Mouse (Mus musculus) forebrain, embryonic 15.5 days (tissue): ENCODE measurements around the gene Magoh. TPM values are rescaled to one million over a fixed set of nuclear protein-coding genes. Genes with fewer than 3 reads are reported as not detected.
A peak's percentile ranks its signal among the peaks of the same experiment; 100 is the strongest.

Experiments used
- ATAC-seq: fragments of 200-750 bp; cut with Nextera tagmentation; replicated peaks from 2 replicates; pipeline ENCODE4 v1.8.0; 2017; ENCODE audit warnings: mild to moderate bottlenecking, moderate TSS enrichment, moderate library complexity
- H3K27ac ChIP-seq: fragments of 300-500 bp; sonication (generic); replicated peaks from 2 replicates; pipeline ENCODE4 v1.5.1; 2015; ENCODE audit warnings: mild to moderate bottlenecking, inconsistent platforms
- H3K27me3 ChIP-seq: fragments of 300-500 bp; sonication (generic); 2 replicates; pipeline ENCODE4 v1.6.1; 2015; ENCODE audit warnings: inconsistent platforms
- H3K36me3 ChIP-seq: fragments of 300-500 bp; sonication (generic); 2 replicates; pipeline ENCODE4 v1.6.1; 2015; ENCODE audit warnings: mild to moderate bottlenecking, inconsistent platforms
- H3K4me1 ChIP-seq: fragments of 300-500 bp; sonication (generic); 2 replicates; pipeline ENCODE4 v1.6.1; 2015; ENCODE audit warnings: inconsistent platforms
- H3K4me2 ChIP-seq: fragments of 300-500 bp; sonication (generic); replicated peaks from 2 replicates; pipeline ENCODE4 v1.6.1; 2015; ENCODE audit warnings: mild to moderate bottlenecking, inconsistent platforms
- H3K4me3 ChIP-seq: fragments of 300-500 bp; sonication (generic); 2 replicates; pipeline ENCODE4 v1.5.1; 2015; ENCODE audit warnings: mild to moderate bottlenecking, inconsistent platforms
- H3K9ac ChIP-seq: fragments of 300-500 bp; sonication (generic); replicated peaks from 2 replicates; pipeline ENCODE4 v1.6.1; 2015; ENCODE audit warnings: mild to moderate bottlenecking, inconsistent platforms
- H3K9me3 ChIP-seq: fragments of 300-500 bp; sonication (generic); 2 replicates; pipeline ENCODE4 v1.6.1; 2016; ENCODE audit warnings: inconsistent platforms
- WGBS: fragments of 180-500 bp; shearing (Covaris S2); methylation state at CpG from one replicate; pipeline ENCODE4 v1.1.7; 2015; ENCODE audit warnings: mixed read lengths; 5-methylcytosine and 5-hydroxymethylcytosine counted together
- polyA plus RNA-seq: library from polyadenylated mRNA; unstranded; fragments of >200 nt; fragmentation: Nextera tagmentation; extraction: Ambion mirVana; gene quantifications from 2 replicates; pipeline ENCODE4 v1.2.1, GENCODE M21; 2015

Gene Magoh
- polyA plus RNA-seq, 1 experiment from 2014 or later, result 141 TPM

GRCm38 (mm10) chr4:107892663-107893062, 13.1 kb downstream of the Magoh start:
- Histone ChIP-seq H3K4me1 (peaks cover 13% of the 10 kb centered on the region), H3K9me3 (no peaks in the 10 kb centered on the region), H3K27ac (no peak overlapping the region), H3K36me3 (peaks cover 47% of the 10 kb centered on the region), H3K4me3 (no peak overlapping the region), H3K4me2 (no peak overlapping the region), H3K27me3 (no peaks in the 10 kb centered on the region), H3K9ac (no peak overlapping the region)
- 92% methylated on average over 2 of the region's 2 CpGs for whole genome bisulfite sequencing
- ATAC-seq, result no peak

DNA sequence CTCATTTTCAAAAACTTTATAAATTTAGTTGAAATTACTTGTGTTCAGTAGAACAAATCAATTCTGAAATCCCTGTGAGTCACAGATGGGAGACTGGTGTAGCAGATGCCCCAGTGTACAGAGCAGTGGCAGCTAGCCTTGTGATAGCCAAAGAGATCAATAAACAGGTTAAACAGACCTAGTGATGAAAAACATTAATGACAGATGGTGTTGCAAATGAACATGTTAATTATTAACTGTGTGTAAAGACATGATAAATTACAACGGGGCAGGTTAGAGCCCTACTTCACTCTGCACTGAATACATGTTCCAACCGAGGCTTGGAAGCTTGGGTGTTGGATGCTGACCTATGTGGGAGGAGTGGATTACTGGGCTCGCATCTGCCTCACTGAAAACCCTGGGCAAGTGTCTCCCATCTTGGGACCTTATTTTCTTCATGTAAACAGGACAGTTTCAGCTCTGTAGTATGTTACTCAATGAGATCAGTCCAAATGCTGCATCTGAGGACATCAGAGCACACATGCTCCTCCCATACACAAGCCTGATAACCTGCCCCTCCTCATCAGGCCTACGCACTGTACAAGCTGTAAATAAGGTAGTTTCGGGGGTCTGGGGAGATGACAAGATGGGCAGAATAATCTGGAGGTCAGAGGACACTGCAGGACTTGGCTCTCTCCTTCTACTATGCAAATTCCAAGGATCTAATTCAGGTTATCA, 19.8 kb downstream of the Magoh start:
- WGBS, result 82% methylated on average over 5 of the region's 5 CpGs
- no peak for ATAC-seq
- peaks cover 38% of the 10 kb centered on the region for H3K36me3 ChIP-seq
- no peak overlapping the region for H3K9ac ChIP-seq
- no peak overlapping the region for H3K4me2 ChIP-seq
- no peak overlapping the region for H3K27ac ChIP-seq
- H3K4me1 ChIP-seq, result no peaks in the 10 kb centered on the region
- no peaks in the 10 kb centered on the region for H3K9me3 ChIP-seq
- H3K27me3 ChIP-seq, result no peaks in the 10 kb centered on the region
- no peak overlapping the region for H3K4me3 ChIP-seq

DNA sequence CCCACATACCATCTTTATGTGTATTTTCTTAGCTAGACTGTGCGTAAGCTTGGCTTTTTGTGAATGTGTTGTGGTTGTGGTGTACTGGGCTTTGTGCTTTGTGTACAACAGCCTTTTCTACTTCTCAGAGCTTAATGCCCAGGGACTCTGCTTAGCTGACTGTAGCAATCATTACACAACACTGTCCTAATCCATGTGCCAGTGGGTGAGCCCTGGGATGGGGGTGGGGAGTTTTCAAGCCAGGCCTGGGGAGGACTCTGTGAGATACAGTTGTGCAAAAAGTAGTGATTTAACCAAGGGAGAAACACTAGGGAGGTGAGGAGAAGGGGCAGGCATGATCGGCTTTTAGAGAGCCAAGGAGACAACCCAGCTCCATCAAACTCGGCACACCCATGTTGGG, 20.7 kb downstream of the Magoh start:
- no peak overlapping the region for H3K27ac ChIP-seq
- H3K9me3 ChIP-seq, result no peaks in the 10 kb centered on the region
- no peak overlapping the region for H3K4me3 ChIP-seq
- H3K36me3 ChIP-seq, result peaks cover 31% of the 10 kb centered on the region
- no peaks in the 10 kb centered on the region for H3K27me3 ChIP-seq
- WGBS, result 85% methylated on average over 3 of the region's 3 CpGs
- H3K4me1 ChIP-seq, result no peaks in the 10 kb centered on the region
- no peak overlapping the region for H3K4me2 ChIP-seq
- no peak overlapping the region for H3K9ac ChIP-seq
- ATAC-seq, result no peak

- Histone ChIP-seq H3K36me3 (no peaks in the 10 kb centered on the region; the same call in 1 of the 2 replicates), H3K27ac (no peak overlapping the region), H3K27me3 (no peaks in the 10 kb centered on the region), H3K4me1 (no peaks in the 10 kb centered on the region), H3K9ac (no peak overlapping the region), H3K4me2 (no peak overlapping the region), H3K4me3 (no peak overlapping the region), H3K9me3 (no peaks in the 10 kb centered on the region)
- no peak for ATAC-seq
- 95% methylated on average over 10 of the region's 10 CpGs for WGBS
Measured at GRCm38 (mm10) chr4:107904252-107904651, 24.7 kb downstream of the Magoh start.

GRCm38 (mm10) chr4:107906561-107906960, 27.0 kb downstream of the Magoh start:
- Histone ChIP-seq H3K4me1 (no peaks in the 10 kb centered on the region), H3K36me3 (no peaks in the 10 kb centered on the region; the same call in 1 of the 2 replicates), H3K9me3 (no peaks in the 10 kb centered on the region), H3K9ac (no peak overlapping the region), H3K27ac (no peak overlapping the region), H3K4me3 (no peak overlapping the region), H3K4me2 (no peak overlapping the region), H3K27me3 (no peaks in the 10 kb centered on the region)
- no peak for ATAC-seq
- 92% methylated on average over 9 of the region's 9 CpGs for WGBS

- H3K4me2 ChIP-seq, result no peak overlapping the region
- no peak overlapping the region for H3K4me3 ChIP-seq
- H3K27ac ChIP-seq, result no peak overlapping the region
- no peaks in the 10 kb centered on the region for H3K4me1 ChIP-seq
- H3K36me3 ChIP-seq, result 0 out of 2 replicates have a peak, but pooled peaks cover 6% of the 10 kb centered on the region
- ATAC-seq, result no peak
- no peaks in the 10 kb centered on the region for H3K27me3 ChIP-seq
- no peaks in the 10 kb centered on the region for H3K9me3 ChIP-seq
- 94% methylated on average over 4 of the region's 4 CpGs for WGBS
- H3K9ac ChIP-seq, result no peak overlapping the region
Measured at GRCm38 (mm10) chr4:107910020-107910419, 30.5 kb downstream of the Magoh start.

DNA sequence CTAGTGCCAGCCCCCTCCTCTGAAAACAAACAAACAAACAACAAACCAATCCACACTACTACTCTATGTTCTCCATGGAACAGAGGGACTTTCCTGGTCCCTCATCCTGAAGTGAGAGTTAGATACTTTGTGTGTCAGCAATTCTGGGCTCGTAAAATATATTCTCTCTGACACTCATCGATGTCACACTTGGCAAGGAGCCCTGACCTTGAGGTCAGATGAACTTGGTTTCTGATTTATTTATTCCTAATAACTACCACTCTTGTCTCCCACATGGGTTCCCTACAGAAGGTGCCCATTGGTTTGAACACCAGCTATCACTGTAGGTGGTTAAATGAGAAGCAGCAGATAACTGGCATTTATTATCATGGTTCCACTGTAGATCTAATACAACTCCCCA, 40.8 kb downstream of the Magoh start:
- H3K4me1 ChIP-seq, result peaks cover 11% of the 10 kb centered on the region; the same call in 1 of the 2 replicates
- H3K27me3 ChIP-seq, result 0 out of 2 replicates have a peak, but pooled peaks cover 4% of the 10 kb centered on the region
- H3K4me2 ChIP-seq, result no peak overlapping the region
- no peaks in the 10 kb centered on the region for H3K9me3 ChIP-seq
- no peaks in the 10 kb centered on the region for H3K36me3 ChIP-seq
- H3K4me3 ChIP-seq, result no peak overlapping the region
- WGBS, result 90% methylated on average over 2 of the region's 2 CpGs
- H3K9ac ChIP-seq, result no peak overlapping the region
- no peak overlapping the region for H3K27ac ChIP-seq
- ATAC-seq, result no peak

GRCm38 (mm10) chr4:107921152-107921695, 41.7 kb downstream of the Magoh start:
- 0 out of 2 replicates have a peak, but pooled peaks cover 4% of the 10 kb centered on the region for H3K27me3 ChIP-seq
- H3K4me2 ChIP-seq, result no peak overlapping the region
- no peaks in the 10 kb centered on the region for H3K9me3 ChIP-seq
- no peak overlapping the region for H3K9ac ChIP-seq
- WGBS, result 82% methylated on average over 8 of the region's 8 CpGs
- no peak overlapping the region for H3K27ac ChIP-seq
- peaks cover 11% of the 10 kb centered on the region; the same call in 1 of the 2 replicates for H3K4me1 ChIP-seq
- no peak for ATAC-seq
- no peak overlapping the region for H3K4me3 ChIP-seq
- no peaks in the 10 kb centered on the region for H3K36me3 ChIP-seq

- no peak overlapping the region for H3K4me2 ChIP-seq
- WGBS, result 67% methylated on average over 4 of the region's 4 CpGs
- H3K27ac ChIP-seq, result no peak overlapping the region
- H3K4me1 ChIP-seq, result peaks cover 11% of the 10 kb centered on the region; the same call in 1 of the 2 replicates
- 0 out of 2 replicates have a peak, but pooled peaks cover 4% of the 10 kb centered on the region for H3K27me3 ChIP-seq
- no peak for ATAC-seq
- H3K9ac ChIP-seq, result no peak overlapping the region
- no peaks in the 10 kb centered on the region for H3K36me3 ChIP-seq
- no peak overlapping the region for H3K4me3 ChIP-seq
- no peaks in the 10 kb centered on the region for H3K9me3 ChIP-seq
Measured at GRCm38 (mm10) chr4:107921952-107922351, 42.4 kb downstream of the Magoh start.

GRCm38 (mm10) chr4:107923145-107923802, 43.7 kb downstream of the Magoh start, which contains the start of gene Cpt2:
Gene Cpt2, minus strand, starts transcription at chr4:107923610.
- no peak within 1 kb of the TSS for H3K27ac ChIP-seq
- H3K9ac ChIP-seq, result peak within 1 kb of the TSS; percentile 68
- peaks cover 11% of the 10 kb centered on the region; the same call in 1 of the 2 replicates for H3K4me1 ChIP-seq
- peak within 1 kb of the TSS; percentile 59 for H3K4me3 ChIP-seq
- H3K9me3 ChIP-seq, result no peaks in the 10 kb centered on the region
- H3K27me3 ChIP-seq, result 0 out of 2 replicates have a peak, but pooled peaks cover 4% of the 10 kb centered on the region
- WGBS, result 2% methylated on average over 38 of the region's 38 CpGs
- ATAC-seq, result peak; percentile 91
- H3K36me3 ChIP-seq, result no peaks in the 10 kb centered on the region
- peak within 1 kb of the TSS; percentile 87 for H3K4me2 ChIP-seq

GRCm38 (mm10) chr4:107923803-107924194, 44.2 kb downstream of the Magoh start:
- Histone ChIP-seq H3K4me2 (peak overlapping the region; percentile 87), H3K4me1 (peaks cover 11% of the 10 kb centered on the region; the same call in 1 of the 2 replicates), H3K4me3 (peak overlapping the region; percentile 59), H3K9me3 (no peaks in the 10 kb centered on the region), H3K36me3 (no peaks in the 10 kb centered on the region), H3K27ac (no peak overlapping the region), H3K9ac (no peak overlapping the region), H3K27me3 (0 out of 2 replicates have a peak, but pooled peaks cover 4% of the 10 kb centered on the region)
- 49% methylated on average over 7 of the region's 7 CpGs for WGBS
- no peak for ATAC-seq

GRCm38 (mm10) chr4:107928269-107928668, 48.7 kb downstream of the Magoh start:
- no peak for ATAC-seq

More at GRCm38 (mm10) chr4:107928269-107928668, 48.7 kb downstream of the Magoh start:
- Histone ChIP-seq H3K4me2 (no peak overlapping the region), H3K4me1 (peaks cover 5% of the 10 kb centered on the region; the same call in 1 of the 2 replicates), H3K36me3 (no peaks in the 10 kb centered on the region), H3K4me3 (no peak overlapping the region), H3K9ac (no peak overlapping the region), H3K27ac (no peak overlapping the region), H3K27me3 (0 out of 2 replicates have a peak, but pooled peaks cover 4% of the 10 kb centered on the region), H3K9me3 (no peaks in the 10 kb centered on the region)
- 60% methylated on average over 2 of the region's 2 CpGs for WGBS
